Mouse (Mus musculus) right cerebral cortex, postnatal 10 days (tissue): ENCODE measurements around the gene Chadl.
A peak's percentile ranks its signal among the peaks of the same experiment; 100 is the strongest.
"Not testable (repeated sequence)": the region's sequence is repeated elsewhere in the genome, so short reads cannot be mapped to it uniquely, and the experiment has no call there.

Experiments
- DNase-seq, 2 experiments: peaks; one replicate each; pipeline ENCODE4 v3.0.0; 2021; ENCODE audit warnings: low spot score in 2 of 2

Gene Chadl

DNA sequence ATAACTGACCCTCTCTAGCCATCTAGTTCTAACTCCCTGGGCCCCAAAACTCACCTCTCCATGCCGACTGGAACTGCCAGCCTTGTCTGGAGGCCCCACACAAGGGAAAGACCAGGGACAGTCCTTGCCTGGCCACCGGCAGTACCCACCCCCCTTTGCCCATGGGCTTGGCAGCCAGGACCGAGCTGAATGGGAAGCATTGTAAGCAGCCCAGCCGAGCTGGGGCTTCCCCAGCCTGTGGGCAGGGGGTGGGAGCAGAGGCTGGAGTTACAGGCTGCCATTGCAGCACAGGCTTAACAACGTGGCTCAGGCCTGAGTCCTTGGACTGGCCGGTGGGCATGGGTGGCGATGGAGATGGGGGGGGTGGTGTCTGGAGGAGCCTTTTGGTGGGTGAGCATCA, at the start of gene Chadl:
TSS of gene Chadl (minus strand) at position 113 of the 400 bp plus-strand sequence.
- peak; percentile 82 to 84 for DNase-seq

DNA sequence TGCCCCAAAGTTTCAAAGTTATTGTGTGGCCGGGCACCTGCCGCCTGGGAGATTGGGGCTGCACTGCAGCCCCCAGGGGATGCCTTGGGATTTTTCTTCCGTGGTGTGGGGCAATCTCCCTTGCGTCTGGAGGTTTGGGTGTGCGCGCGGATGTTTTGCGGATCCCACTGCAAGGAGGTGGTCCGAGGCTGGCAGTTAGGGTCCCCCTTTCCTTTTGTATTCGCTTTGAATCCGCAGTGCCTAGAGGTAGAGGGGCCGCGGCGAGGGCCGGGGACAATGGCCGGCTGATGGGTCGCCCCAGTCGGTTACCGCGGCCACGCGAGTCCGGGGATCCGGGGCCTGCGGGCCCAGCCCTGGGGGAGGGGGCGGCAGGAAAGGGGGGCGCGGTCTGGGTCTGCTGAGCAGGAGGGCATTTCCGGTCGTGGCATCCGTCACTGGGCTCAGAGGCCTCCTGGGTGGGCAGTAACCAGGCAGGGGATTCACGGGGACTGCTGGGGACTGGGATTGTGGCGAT, 48.6 kb upstream of the Chadl start:
- DNase-seq: peak; percentile 79 to 81

DNA sequence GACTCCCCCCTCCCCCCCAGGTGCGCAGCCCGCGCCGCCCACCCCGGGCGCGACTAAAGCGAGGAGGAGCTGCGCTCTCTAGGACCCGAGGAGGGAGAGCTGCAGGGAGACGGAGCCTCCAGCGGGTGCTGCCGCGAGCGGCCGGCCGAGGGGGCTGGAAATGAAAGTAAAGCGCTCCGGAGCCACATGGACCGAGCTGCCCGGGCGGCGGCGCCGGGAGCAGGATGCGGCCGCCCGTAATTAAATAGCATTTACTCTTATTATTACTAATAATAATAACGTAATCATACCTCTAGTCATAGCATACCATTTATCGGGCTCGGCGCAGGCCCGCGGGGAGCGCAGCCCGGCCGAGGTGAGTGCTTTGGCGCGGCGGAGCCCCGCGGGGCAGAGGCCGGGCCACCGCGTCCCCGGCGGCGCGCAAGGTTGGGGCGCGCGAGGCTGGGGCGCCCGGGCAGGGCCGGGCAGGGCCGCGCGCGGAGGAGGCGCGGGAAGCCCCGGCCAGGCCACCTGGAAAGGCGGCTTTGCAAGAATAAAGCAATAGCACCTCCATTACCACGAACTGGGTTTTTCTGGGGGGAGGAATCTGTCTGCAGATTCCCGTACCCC, 48.0 kb upstream of the Chadl start, which contains the start of the genes Zc3h7b and Rangap1:
TSS of gene Zc3h7b (plus strand) at position 66 of the 609 bp plus-strand sequence.
TSS of gene Rangap1 (minus strand) at position 539 of the 609 bp plus-strand sequence.
- peak; percentile 83 to 85 for DNase-seq

DNA sequence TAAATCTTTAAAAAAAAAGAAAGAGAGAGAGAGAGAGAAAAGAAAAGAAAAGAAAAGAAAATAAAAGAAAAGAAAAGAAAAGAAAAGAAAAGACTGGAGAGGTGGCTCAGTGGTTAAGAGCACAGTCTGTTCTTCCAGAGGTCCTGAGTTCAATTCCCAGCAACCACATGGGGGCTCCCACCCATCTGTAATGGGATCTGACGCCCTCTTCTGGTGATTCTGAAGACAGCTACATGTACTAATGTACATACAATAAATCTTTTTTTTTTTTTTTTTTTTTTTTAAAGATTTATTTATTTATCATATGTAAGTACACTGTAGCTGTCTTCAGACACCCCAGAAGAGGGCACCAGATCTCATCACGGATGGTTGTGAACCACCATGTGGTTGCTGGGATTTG, 45.3 kb upstream of the Chadl start:
- DNase-seq: not testable (repeated sequence)

DNA sequence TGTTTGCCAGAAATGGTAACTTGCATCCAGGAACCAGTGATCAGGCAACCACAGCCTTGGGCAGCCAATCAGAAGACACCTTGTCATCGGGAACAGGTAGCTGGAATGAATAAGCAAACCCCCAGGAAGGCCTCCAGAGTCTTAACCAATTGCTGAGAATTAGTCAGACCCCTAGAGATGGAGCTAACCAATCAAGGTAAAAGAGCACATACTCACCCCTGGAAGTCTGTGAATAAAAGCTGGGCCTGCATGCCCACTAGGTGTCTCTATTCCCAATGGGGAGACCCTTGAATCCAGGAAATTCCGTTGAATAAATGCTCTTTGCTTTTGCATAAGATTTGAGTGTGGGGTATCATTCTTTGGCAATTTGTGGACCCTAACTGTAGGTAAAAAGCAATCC, 42.8 kb upstream of the Chadl start:
- no peak for DNase-seq

DNA sequence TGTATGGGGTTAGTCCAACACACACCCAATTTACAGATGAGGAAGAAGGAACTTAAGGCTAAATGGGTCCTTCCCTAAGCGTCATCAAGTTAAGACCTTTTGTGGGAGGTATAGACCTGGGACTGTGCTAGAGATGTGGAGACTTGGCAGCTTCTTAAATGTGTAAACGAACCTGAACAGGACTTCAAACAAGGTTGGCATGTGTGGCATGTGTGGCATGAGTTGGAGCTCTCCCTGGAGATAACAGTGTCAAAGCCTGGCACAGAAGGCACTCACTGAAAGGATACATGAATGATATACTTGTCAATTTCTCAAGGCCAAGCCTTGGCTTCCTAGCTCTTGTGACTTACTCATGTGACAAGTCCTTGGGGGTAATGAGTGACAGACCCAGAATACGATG, 42.2 kb upstream of the Chadl start:
- DNase-seq: no peak

DNA sequence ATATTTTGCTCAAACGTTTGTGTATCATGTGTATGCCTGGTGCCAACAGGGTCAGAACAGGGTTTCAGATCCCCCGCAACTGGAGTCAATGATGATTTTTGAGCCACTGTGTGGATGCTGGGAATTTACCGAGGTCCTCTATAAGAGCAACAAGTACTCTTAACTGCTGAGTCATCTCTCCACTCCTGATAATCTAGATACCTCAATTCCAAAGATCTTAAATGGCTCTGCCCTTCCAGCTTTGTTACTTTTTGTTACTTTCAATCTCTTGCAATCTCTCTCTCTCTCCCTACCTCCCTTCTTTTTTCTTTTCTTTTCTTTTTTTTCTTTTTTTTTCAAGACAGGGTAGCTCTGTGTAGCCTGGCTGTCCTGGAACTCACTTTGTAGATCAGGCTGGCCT, 38.0 kb upstream of the Chadl start:
- DNase-seq: no peak

DNA sequence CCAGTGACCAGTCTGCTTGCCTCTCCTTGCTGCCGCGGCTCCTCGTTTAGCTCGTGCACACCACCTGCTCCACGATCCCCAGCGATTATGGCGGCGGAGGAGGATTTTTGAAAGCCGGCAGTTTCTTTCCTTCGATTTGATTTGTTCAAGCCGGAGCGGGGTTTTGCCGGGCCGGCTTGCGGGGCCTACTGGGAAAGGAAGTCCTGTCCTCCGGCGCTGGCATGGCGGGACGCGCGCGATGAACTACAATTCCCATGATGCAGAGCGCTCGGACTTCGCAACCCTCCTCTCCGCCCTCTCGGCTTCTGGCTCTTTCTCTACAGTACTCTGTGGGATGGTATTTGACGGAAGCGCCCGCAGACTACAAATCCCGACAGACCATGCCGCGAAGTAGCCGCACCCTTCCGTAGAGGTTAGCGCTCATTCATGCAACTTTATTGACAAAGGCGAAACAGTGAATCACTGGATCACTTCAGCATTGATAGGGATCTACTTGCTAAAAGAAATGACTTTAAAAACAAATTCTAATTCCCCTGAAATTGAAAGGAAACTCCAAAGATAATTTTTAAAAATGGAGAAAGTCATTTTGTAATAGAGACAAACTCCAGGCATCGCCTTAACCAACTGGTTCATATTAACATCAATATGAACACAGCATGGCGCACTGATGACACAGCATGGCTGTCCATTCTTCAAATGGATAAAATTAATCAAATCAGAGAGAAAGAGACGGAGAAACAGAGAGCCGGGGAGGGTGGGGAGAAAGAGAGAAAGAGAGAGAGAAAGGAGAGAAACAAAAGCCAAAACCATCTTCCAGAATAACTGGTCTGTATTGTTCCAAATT, 32.9 kb upstream of the Chadl start:
- DNase-seq: peak; percentile 99 to 100

DNA sequence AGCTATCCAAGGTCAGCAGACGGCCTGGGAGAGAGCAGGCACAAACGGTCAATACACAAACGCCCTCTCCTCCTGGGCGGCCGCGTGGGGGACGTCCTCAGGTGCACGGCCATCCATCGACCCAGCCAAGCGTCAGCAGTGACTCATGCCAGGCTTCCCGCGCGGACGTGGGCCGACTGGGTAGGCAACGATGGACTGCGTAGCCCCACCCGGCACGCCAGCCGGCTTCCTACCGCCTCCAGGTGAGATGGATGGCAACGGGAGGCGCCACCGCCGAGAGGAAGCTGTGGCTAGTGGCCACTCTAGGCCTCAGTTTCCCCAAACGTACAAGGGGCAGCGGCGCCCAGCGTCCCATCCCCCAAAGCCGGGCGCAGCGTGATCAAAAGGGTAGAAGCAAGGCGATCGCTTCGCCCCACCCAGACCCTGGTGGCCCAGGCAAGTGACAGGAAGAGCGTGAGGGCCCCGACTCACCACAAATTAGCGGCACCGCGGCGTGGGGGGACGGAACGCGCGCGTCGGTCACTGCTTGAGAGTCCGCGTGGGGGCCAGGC, 32.2 kb upstream of the Chadl start:
- DNase-seq: peak; percentile 66 to 74

DNA sequence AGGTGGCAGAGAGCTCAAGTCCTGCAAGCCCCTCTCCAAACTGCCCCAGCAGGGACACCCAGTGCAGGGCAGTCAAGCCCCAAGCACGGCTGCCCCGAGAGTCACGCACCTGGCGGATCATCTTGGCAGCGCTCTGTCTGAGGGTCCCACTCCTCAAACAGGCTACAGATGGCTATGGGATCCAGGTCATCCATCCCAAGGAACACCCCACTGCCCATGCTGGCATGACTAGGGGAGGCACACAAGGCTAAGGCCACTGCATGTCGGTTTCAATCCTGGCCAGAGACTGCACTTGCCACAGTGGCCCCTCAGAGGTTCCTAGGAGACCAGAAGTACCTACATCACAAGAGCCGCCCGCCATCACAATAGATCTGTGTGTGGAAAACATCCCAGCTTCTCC, 28.9 kb upstream of the Chadl start:
- no peak for DNase-seq

DNA sequence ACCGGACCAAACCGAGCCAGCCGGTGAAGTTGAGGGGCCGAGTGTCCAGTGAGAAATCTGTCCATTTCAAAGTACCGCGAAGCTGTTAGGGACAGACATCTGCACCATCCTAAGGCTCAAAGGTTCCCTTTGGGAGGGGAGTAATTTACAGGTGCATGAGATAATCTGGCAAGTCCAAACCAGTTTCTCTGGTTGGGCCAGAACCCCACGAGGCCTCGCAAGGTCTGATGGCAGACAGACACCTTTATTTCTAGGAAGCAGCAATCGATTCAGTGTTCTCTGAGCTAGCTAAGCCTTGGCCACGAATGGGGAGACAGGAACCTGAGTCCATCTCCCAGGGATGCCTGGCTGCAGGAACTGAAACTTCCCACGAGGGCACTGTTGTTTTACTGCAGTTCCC, 26.6 kb upstream of the Chadl start:
- no peak for DNase-seq

DNA sequence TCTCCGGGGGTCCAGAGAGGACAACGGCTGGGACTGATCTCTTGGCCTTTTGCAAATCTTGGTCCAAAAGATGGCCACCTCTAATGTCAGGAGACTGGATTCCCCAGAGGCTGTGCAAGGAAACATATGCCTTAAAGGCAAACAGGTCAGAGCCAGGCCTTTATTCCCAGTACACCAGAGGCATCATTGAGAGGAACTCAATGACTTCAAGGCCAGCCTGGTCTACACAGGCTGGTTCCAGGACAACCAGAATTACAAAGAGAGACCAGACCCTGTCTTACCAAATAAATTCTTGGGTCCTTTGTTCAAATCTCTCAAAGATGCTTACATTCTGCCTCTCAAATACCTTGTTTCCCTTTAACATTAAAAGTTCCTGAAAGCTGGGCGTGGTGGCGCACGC, 25.3 kb upstream of the Chadl start:
- no peak for DNase-seq

DNA sequence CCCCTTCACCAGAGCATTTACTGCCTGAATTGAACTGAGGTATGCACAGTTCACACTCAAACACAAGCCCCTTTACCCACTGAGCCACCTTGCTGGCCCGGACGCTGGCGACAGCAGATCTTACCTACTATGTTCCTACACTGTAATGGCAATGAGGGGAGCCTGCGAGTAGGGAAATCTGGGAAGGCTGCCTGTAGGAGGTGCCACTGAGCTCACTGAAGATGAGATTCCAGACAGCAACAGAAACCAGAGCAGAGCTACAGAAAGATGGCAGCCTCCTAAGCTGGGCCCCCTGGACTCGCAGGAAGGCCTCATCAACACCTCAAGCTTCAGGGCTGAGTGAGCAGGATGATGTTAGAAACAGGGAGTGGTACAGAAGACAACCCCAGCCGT, 22.0 kb upstream of the Chadl start:
- DNase-seq: no peak

DNA sequence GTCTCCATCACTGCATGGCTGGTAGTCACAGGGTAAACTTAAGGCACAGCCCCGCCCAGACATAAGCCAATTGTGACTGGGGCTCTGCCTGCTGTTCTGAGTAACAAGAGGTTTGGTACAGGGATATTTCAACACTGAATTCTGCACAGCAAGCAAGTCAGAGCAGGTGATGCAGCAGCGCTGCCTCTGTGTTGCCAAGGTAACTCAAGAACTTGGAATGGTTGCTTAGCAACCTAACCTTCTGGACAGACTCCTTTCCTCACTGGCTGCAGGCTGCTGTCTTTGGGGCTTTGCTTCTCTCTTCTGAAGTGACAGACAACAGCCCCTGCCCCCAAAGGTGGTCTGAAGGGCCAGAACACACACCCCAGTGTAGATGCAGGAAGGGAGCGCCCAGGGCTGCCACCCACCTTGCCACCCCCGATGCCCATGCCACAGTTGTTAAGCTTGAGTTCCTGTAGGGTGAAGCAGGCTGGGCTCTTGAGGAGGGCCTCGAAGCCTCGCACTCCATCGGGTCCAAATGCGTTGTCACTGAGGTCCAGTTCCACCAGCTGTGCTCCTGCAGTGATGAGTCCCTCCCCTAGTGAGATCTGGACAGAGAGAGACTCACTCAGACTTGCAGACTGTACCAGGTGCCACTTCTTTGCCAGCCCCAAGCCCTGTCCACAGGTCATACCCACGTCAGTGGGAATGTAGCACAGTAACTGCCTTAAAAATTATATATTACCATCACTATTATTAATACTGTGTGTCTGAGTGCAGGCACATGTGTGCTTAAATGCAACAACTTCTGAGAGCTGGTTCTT, 21.4 kb upstream of the Chadl start:
- peak; percentile 56 to 85 for DNase-seq

DNA sequence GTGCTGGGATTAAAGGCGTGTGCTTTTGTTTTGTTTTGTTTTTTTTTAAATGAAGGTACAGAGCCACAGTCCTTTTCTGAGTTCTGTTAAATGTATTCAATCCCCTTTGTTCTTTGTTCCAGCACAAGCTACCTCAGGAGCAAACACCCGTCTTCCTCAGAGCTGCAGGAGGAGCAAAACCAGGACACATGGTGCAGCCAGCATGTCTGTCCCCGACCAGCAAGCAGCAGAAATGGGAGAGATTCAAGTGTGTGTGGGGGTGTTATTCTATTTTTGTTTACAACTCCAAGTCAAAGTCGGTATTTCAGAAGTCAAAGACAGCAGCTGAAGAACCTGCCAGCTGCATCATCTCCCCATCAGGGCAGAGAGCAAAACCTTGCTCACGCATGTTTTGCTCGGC, 16.7 kb upstream of the Chadl start:
- no peak for DNase-seq

DNA sequence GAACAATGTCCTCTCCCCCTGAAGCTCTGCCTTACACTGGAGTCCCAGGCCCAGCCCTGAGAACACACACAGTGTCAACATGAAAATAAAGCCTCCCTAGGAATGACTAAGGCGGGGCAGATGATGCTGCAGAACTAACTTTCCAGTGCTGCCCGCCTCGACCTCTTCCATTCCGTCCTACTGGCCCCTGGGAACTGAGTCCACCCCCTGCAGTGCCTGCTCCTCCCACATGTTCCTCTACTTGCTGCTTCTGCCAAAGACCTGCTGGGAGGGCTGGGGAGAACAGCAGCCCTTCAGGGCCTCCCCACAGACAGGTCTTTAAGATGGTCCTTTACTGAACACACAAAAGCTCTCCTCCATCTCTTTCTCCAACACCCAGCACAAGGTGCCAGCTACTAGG, 13.7 kb upstream of the Chadl start:
- DNase-seq: no peak

DNA sequence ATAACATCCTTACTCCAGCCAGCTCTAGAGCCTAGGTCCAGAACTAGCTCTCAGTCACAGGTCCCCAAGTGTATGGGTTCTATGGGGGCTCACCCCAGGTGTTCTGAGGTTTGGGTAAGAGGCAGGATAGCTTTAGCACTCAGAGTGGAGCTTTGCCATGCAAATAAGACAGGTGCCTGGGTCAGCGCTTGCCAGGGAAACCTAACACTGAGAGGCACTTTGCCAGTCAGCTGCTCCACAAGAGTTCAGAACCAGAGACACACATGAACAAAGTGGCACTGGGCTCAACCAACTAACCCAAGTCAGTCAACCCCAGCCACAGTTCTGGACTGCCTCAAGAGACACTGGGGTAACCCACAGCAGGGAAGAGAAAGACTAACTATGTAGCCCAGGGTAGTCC, 12.6 kb upstream of the Chadl start:
- DNase-seq: no peak

DNA sequence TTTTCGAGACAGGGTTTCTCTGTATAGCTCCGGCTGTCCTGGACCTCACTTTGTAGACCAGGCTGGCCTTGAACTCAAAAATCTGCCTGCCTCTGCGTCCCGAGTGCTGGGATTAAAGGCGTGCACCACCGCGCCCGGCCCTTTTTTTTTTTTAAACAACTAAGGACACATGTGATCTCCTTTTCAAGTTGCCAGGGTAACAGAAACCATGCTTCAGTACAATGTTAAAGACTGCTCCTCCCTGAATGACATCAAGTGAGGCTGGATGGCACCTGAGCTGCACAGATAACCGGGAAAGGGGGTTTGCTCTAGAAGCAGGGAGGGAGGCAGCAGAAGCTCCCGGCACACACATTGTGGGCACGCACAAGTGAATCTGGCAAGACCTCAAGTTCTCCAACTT, 11.9 kb upstream of the Chadl start:
- no peak for DNase-seq

DNA sequence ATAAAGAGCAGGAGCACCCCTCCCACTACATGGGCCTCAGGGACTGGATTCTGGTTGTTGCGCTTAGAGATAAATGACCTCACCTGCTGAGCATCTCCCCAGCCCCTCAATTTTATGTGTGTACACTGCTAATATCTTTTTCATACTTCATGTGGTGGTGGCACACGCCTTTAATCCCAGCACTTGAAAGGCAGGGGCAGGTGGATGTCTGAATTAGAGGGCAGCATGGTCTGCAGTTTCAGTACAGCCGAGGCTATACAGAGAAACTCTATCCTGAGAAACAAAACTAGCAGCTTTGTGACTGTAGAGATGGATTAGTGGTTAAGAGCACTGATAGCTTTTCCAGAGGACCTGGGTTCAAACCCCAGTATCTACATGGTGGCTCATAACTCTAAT, 6.0 kb upstream of the Chadl start:
- DNase-seq: no peak

DNA sequence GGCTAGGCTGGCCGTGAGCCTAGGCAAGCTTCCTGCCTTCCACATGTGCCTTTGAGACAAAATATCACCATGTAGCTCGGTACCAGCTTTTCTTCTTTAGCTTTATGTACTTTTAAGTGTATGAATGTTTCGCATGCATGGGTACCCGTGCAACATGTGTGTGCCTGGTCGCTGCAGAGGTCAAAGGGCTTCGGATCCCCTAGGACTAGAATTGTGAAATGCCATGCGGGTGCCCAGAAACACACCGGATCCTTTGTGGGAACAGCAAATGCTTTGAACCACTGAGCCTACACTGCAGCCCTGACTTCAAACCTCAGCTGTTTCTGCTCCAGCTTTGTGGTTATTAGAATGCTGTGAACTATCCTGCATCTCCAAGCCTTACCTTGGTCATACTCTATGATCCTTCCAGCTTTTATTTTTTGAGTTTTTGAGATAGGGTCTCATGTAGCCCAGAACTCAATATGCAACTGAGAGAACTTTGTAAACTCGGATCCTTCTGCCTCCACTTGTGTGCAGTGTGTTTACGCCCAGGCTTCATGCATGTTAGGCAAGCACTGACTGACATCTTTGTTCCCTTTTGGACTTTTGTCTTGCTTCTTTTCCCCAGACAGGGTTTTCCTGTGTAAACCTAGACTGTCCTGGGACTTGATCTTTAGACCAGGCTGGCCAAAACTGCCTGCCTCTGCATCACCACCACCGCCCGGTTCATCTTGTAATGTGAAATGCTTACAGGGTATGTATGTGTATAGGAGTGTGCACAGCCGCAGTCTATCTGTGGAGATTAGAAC, 5.4 kb upstream of the Chadl start:
- no peak for DNase-seq

DNA sequence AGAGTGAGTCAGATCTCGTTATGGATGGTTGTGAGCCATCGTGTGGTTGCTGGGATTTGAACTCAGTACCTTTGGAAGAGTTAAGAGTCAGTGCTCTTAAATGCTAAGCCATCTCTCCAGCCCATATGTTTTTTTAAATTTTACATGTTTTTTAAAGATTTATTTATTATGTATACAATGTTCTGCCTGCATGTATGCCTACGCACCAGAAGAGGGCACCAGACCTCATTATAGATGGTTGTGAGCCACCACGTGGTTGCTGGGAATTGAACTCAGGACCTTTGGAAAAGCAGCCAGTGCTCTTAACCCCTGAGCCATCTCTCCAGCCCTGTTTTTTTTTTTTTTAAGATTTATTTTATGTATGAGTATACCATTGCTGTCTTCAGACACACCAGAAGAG, 4.3 kb upstream of the Chadl start:
- not testable (repeated sequence) for DNase-seq
